Mouse (Mus musculus) bone marrow, adult 2 months (tissue): ENCODE measurements at regions not wholly inside any gene's neighbourhood (a gene's known extent, or its start where the extent isn't known, plus 50 kb on each side); places are given as distances from the start of the nearest gene placed in this dataset.

ENCODE experiments used
- H3K27ac ChIP-seq: fragments of 200-500 bp; 2 replicates; pipeline ENCODE4 v1.5.1; 2012; ENCODE audit warnings: low read depth, mild to moderate bottlenecking, control low read depth, inconsistent platforms, low read length; ENCODE audit not compliant: control insufficient read depth, poor library complexity, insufficient read depth
- H3K4me1 ChIP-seq: fragments of 200-500 bp; 2 replicates; pipeline ENCODE4 v1.6.1; 2011; ENCODE audit warnings: low read length; ENCODE audit not compliant: control insufficient read depth, insufficient read depth
- H3K4me3 ChIP-seq: fragments of 200-500 bp; replicated peaks from 2 replicates; pipeline ENCODE3; 2011; ENCODE audit warnings: mild to moderate bottlenecking, low read depth, low read length, control low read depth; ENCODE audit not compliant: control insufficient read depth
- CTCF ChIP-seq: fragments of 200-500 bp; IDR thresholded peaks from 2 replicates; pipeline ENCODE4 v1.5.1; 2011; ENCODE audit warnings: low read length, control low read depth; ENCODE audit not compliant: control insufficient read depth, insufficient read depth
- POLR2A ChIP-seq: fragments of 200-500 bp; IDR thresholded peaks from 2 replicates; pipeline ENCODE4 v1.6.1; 2011; ENCODE audit warnings: low read depth, mild to moderate bottlenecking, control low read depth, low read length, borderline replicate concordance; ENCODE audit not compliant: control insufficient read depth
- WGBS: fragments of 180-500 bp; shearing (Covaris S2); methylation state at CpG from one replicate; pipeline ENCODE4 v1.1.7; 2018; 5-methylcytosine and 5-hydroxymethylcytosine counted together

- TF ChIP-seq CTCF, result no peak
- TF ChIP-seq POLR2A, result no peak
- no peaks in the 10 kb centered on the region for H3K4me1 ChIP-seq
- 81% methylated on average over 12 of the region's 12 CpGs for WGBS
These were observed 76.7 kb downstream of the Gas1 start for GRCm38 (mm10) chr13:60100130-60101112.

GRCm38 (mm10) chr13:60099469-60100129 lies 77.6 kb downstream of the Gas1 start:
- H3K27ac ChIP-seq, result no peak overlapping the region
- no peak overlapping the region for H3K4me3 ChIP-seq
- 84% methylated on average over 14 of the region's 14 CpGs for WGBS
- no peaks in the 10 kb centered on the region for H3K4me1 ChIP-seq
- TF ChIP-seq POLR2A, result no peak
- TF ChIP-seq CTCF, result no peak

More at GRCm38 (mm10) chr13:60100130-60101112, 76.7 kb downstream of the Gas1 start:
- Histone ChIP-seq H3K27ac (no peak overlapping the region), H3K4me3 (no peak overlapping the region)

GRCm38 (mm10) chr13:60098394-60098793 lies 78.8 kb downstream of the Gas1 start:
- no peaks in the 10 kb centered on the region for H3K4me1 ChIP-seq
- H3K4me3 ChIP-seq, result no peak overlapping the region
- 79% methylated on average over 3 of the region's 3 CpGs for WGBS
- no peak overlapping the region for H3K27ac ChIP-seq
- TF ChIP-seq CTCF, result no peak
- no peak for TF ChIP-seq POLR2A

GRCm38 (mm10) chr13:60097776-60098175 lies 79.4 kb downstream of the Gas1 start:
- TF ChIP-seq POLR2A, result no peak
- TF ChIP-seq CTCF, result no peak
- Histone ChIP-seq H3K27ac (no peak overlapping the region), H3K4me3 (no peak overlapping the region), H3K4me1 (no peaks in the 10 kb centered on the region)
- 65% methylated on average over 6 of the region's 6 CpGs for WGBS

- H3K4me3 ChIP-seq, result no peak overlapping the region
- H3K4me1 ChIP-seq, result no peaks in the 10 kb centered on the region
- 81% methylated on average over 8 of the region's 8 CpGs for WGBS
- TF ChIP-seq CTCF (no peak), POLR2A (no peak)
- no peak overlapping the region for H3K27ac ChIP-seq
These were observed 90.5 kb downstream of the Gas1 start for GRCm38 (mm10) chr13:60086657-60087056.

GRCm38 (mm10) chr13:60084975-60085374 lies 92.2 kb downstream of the Gas1 start:
- no peak overlapping the region for H3K4me3 ChIP-seq
- WGBS, result 76% methylated on average over 12 of the region's 12 CpGs
- no peak overlapping the region for H3K27ac ChIP-seq
- TF ChIP-seq CTCF (no peak), POLR2A (no peak)
- H3K4me1 ChIP-seq, result no peaks in the 10 kb centered on the region

- Histone ChIP-seq H3K27ac (no peak overlapping the region), H3K4me3 (no peak overlapping the region), H3K4me1 (no peaks in the 10 kb centered on the region)
- TF ChIP-seq POLR2A (no peak), CTCF (no peak)
- 36% methylated on average over 4 of the region's 4 CpGs for WGBS
These were observed 92.9 kb downstream of the Gas1 start for GRCm38 (mm10) chr13:60084290-60084689.

GRCm38 (mm10) chr13:60080113-60080512 lies 97.1 kb downstream of the Gas1 start:
- Histone ChIP-seq H3K4me1 (no peaks in the 10 kb centered on the region), H3K27ac (no peak overlapping the region), H3K4me3 (no peak overlapping the region)
- WGBS, result 81% methylated on average over 10 of the region's 10 CpGs
- TF ChIP-seq POLR2A (no peak), CTCF (no peak)
